Mouse (Mus musculus) heart, embryonic 13.5 days (tissue): ENCODE results near the gene Aebp1. TPM values are rescaled to one million over a fixed set of nuclear protein-coding genes. Genes with fewer than 3 reads are reported as not detected.
A peak's percentile ranks its signal among the peaks of the same experiment; 100 is the strongest.

Experiments used
- ATAC-seq: fragments of 200-750 bp; cut with Nextera tagmentation; 2 replicates; pipeline ENCODE4 v1.8.0; 2017; ENCODE audit warnings: moderate TSS enrichment; ENCODE audit not compliant: insufficient number of reproducible peaks, low FRiP score, low TSS enrichment; ENCODE audit errors: extremely low read depth
- H3K27ac ChIP-seq: fragments of 300-500 bp; sonication (generic); replicated peaks from 2 replicates; pipeline ENCODE4 v1.5.1; 2015; ENCODE audit warnings: moderate library complexity, mild to moderate bottlenecking, inconsistent platforms
- H3K27me3 ChIP-seq: fragments of 300-500 bp; sonication (generic); replicated peaks from 2 replicates; pipeline ENCODE4 v1.6.1; 2015; ENCODE audit warnings: mild to moderate bottlenecking, inconsistent platforms
- H3K36me3 ChIP-seq: fragments of 300-500 bp; sonication (generic); 2 replicates; pipeline ENCODE4 v1.6.1; 2015; ENCODE audit warnings: mild to moderate bottlenecking, inconsistent platforms
- H3K4me1 ChIP-seq: fragments of 300-500 bp; sonication (generic); 2 replicates; pipeline ENCODE4 v1.6.1; 2015; ENCODE audit warnings: inconsistent platforms
- H3K4me2 ChIP-seq: fragments of 300-500 bp; sonication (generic); 2 replicates; pipeline ENCODE4 v1.6.1; 2015; ENCODE audit warnings: inconsistent platforms, mild to moderate bottlenecking, moderate library complexity
- H3K4me3 ChIP-seq: fragments of 300-500 bp; sonication (generic); 2 replicates; pipeline ENCODE4 v1.5.1; 2015; ENCODE audit warnings: moderate library complexity, mild to moderate bottlenecking, inconsistent platforms
- H3K9ac ChIP-seq: fragments of 300-500 bp; sonication (generic); 2 replicates; pipeline ENCODE4 v1.6.1; 2015; ENCODE audit warnings: inconsistent platforms, mild to moderate bottlenecking, moderate library complexity
- H3K9me3 ChIP-seq: fragments of 300-500 bp; sonication (generic); 2 replicates; pipeline ENCODE4 v1.6.1; 2016; ENCODE audit warnings: inconsistent platforms
- WGBS: fragments of 180-500 bp; shearing (Covaris S2); methylation state at CpG from one replicate; pipeline ENCODE4 v1.1.7; 2015; ENCODE audit warnings: mixed read lengths; 5-methylcytosine and 5-hydroxymethylcytosine counted together
- polyA plus RNA-seq: library from polyadenylated mRNA; unstranded; fragments of >200 nt; fragmentation: Nextera tagmentation; extraction: Ambion mirVana; gene quantifications from 2 replicates; pipeline ENCODE4 v1.2.1, GENCODE M21; 2015

Aebp1 gene
- polyA plus RNA-seq, 1 experiment from 2014 or later = 36.1 TPM

DNA sequence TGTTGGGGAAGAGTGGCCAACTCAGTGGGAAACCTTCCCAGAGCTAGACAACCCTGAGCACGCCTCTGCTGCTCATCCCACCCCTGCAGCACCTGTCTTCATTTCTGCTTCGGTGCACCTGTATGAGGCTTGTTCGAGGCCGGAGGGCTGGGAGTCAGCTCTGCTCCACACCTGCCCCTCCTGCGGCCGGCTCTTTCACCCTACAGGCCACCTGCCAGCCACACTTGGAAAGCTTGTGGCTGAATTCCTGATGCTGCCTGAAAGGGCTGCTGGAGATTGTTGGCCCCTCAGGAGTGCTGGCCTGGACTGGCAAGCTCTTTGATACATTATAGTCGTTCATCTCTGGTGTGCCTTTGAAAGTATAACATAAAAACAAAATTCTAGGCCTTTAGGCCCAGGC is 21.4 kb upstream of the Aebp1 start:
- H3K27ac ChIP-seq = no peak overlapping the region
- no peak for ATAC-seq
- no peak overlapping the region for H3K4me2 ChIP-seq
- H3K9ac ChIP-seq = no peak overlapping the region
- WGBS = 80% methylated on average over 7 of the region's 7 CpGs
- no peak overlapping the region for H3K4me3 ChIP-seq
- peaks cover 1% of the 10 kb centered on the region; the same call in 1 of the 2 replicates for H3K36me3 ChIP-seq
- H3K4me1 ChIP-seq = peaks cover 14% of the 10 kb centered on the region
- H3K27me3 ChIP-seq = no peaks in the 10 kb centered on the region
- H3K9me3 ChIP-seq = peaks cover 10% of the 10 kb centered on the region; the same call in 1 of the 2 replicates

DNA sequence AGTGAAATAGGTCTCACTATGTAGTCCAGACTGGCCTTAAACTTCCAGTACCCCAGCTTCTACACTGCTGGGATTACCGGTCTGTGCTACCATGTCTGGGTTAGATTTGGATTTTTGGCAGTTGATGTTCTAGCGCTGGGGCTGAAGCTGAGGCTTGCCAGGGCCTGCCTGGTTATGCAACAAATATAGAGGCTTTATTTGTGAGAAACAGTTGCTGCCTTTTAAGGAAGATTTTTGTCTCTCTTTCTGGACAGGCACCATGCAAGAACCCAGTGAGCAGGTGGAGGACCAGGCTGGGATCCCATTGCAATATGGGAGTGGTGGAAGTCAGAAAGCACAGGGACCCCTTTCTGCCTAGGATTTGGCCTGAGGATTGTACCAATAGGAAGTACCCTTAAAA is 20.0 kb upstream of the Aebp1 start:
- ATAC-seq = no peak
- H3K9ac ChIP-seq = no peak overlapping the region
- H3K27me3 ChIP-seq = no peaks in the 10 kb centered on the region
- no peak overlapping the region for H3K4me2 ChIP-seq
- no peak overlapping the region for H3K27ac ChIP-seq
- peaks cover 10% of the 10 kb centered on the region; the same call in 1 of the 2 replicates for H3K9me3 ChIP-seq
- peaks cover 13% of the 10 kb centered on the region for H3K4me1 ChIP-seq
- 95% methylated on average over 2 of the region's 2 CpGs for WGBS
- no peaks in the 10 kb centered on the region for H3K36me3 ChIP-seq
- no peak overlapping the region for H3K4me3 ChIP-seq

DNA sequence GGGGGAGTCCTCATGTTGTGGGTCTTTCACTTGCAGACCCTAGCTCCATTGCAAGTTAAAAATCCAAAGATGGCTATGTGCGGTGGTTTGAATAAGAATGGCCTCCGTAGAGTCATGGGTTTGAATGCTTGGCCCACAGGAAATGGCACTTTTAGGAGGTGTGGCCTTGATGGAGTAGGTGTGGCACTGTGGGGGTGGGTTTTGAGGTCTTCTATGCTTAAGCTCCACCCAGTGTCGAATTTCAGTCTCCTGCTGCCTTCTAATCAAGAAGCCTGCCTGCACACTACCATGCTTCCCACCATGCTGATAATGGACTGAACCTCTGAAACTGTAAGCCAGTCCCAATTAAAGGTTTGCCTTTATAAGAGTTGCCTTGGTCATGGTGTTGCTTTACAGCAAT is 18.6 kb upstream of the Aebp1 start:
- H3K4me1 ChIP-seq = peaks cover 12% of the 10 kb centered on the region
- 71% methylated on average over 3 of the region's 3 CpGs for WGBS
- no peak overlapping the region for H3K27ac ChIP-seq
- no peaks in the 10 kb centered on the region for H3K36me3 ChIP-seq
- H3K4me2 ChIP-seq = no peak overlapping the region
- no peak for ATAC-seq
- no peak overlapping the region for H3K4me3 ChIP-seq
- H3K27me3 ChIP-seq = no peaks in the 10 kb centered on the region
- no peak overlapping the region for H3K9ac ChIP-seq
- peaks cover 10% of the 10 kb centered on the region; the same call in 1 of the 2 replicates for H3K9me3 ChIP-seq

DNA sequence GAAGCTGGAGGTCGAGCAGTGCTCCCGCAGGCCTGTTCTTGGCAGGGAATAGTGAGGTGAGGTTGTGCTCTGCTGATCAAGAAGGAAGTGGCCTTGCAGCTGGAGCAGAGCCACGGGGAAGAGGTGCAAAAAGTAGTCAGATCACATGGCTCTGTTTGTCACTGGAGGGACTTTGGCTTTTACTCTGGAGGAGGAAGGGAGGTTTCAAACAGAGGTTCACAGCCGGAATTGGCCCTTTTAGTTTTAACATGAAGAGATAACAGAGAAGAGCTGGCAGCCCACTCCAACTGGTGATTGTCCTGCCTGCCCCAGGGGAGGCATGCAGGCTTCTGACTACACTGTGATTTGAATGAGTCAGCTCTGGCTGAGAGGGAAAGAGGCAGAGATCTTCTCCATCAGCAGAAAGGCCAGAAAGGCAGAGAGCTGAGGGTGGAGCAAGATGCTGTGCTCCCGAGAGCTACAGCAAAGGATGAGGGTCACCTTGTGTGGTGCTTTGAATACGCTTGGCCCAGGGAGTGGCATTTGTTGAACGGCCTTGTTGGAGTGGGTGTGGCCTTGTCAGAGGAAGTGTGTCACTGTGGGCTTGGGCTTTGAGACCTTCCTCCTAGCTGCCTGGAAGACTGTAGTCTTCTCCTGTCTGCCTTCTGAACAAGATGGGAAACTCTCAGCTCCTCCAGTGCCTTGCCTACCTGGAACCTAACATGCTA is 15.0 kb upstream of the Aebp1 start:
- 42% methylated on average over 7 of the region's 7 CpGs for WGBS
- no peak; the same call in 1 of the 2 replicates for ATAC-seq
- Histone ChIP-seq H3K9me3 (peaks cover 3% of the 10 kb centered on the region; the same call in 1 of the 2 replicates), H3K9ac (no peak overlapping the region), H3K27ac (peak overlapping the region; percentile 45), H3K36me3 (no peaks in the 10 kb centered on the region), H3K4me2 (no peak overlapping the region), H3K4me1 (peaks cover 38% of the 10 kb centered on the region), H3K4me3 (no peak overlapping the region), H3K27me3 (no peaks in the 10 kb centered on the region)

DNA sequence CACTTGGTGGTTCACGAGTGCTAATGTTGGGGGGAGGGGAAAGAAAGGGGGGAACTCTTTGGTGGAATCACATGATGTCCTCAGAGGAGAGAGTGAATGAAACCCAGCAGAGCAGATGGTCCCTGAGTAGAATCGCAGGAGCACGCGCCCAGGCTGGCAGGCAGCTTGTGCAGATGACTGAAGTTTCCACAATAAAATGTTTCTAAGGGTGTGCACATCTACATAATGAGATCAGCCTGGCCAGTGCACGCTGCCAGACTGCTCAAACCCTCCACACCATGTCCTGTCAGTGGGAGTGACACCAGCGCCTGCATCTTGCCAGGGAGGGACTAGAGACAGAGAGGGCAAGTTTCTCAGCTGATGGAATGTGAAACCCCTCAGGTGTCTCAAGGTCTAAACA is 13.0 kb upstream of the Aebp1 start:
- no peak overlapping the region for H3K9ac ChIP-seq
- H3K27ac ChIP-seq = peak overlapping the region; percentile 36
- H3K4me3 ChIP-seq = no peak overlapping the region
- ATAC-seq = no peak
- H3K36me3 ChIP-seq = no peaks in the 10 kb centered on the region
- no peak overlapping the region for H3K4me2 ChIP-seq
- H3K4me1 ChIP-seq = peaks cover 47% of the 10 kb centered on the region
- no peaks in the 10 kb centered on the region for H3K9me3 ChIP-seq
- WGBS = 48% methylated on average over 6 of the region's 6 CpGs
- H3K27me3 ChIP-seq = no peaks in the 10 kb centered on the region

DNA sequence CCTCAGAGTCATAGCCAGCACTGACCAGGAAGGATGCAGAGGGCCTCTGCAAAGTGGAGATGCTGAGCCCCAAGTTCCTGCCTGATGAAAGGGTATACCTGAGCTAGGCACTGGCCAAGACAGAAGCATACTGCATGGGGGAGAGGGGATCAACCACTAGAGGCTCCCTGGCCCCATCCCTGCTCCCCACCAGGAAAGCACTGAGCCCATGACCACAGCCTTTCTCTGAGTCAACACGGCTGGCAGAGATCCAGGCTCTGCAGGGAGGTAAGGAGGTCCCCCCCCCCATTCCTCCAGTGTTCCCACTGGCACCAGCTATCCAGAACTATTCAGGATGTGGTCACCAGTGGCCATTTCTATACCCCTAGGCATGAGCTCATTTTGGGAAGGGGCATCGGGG is 12.4 kb upstream of the Aebp1 start:
- H3K9ac ChIP-seq = no peak overlapping the region
- no peaks in the 10 kb centered on the region for H3K9me3 ChIP-seq
- peak overlapping the region; percentile 36; the same call in 1 of the 2 replicates for H3K27ac ChIP-seq
- no peak overlapping the region for H3K4me2 ChIP-seq
- H3K4me1 ChIP-seq = peaks cover 47% of the 10 kb centered on the region
- no peaks in the 10 kb centered on the region for H3K27me3 ChIP-seq
- no peak overlapping the region for H3K4me3 ChIP-seq
- H3K36me3 ChIP-seq = no peaks in the 10 kb centered on the region
- peak; percentile 28; the same call in 1 of the 2 replicates for ATAC-seq
- 72% methylated on average over 2 of the region's 2 CpGs for WGBS

DNA sequence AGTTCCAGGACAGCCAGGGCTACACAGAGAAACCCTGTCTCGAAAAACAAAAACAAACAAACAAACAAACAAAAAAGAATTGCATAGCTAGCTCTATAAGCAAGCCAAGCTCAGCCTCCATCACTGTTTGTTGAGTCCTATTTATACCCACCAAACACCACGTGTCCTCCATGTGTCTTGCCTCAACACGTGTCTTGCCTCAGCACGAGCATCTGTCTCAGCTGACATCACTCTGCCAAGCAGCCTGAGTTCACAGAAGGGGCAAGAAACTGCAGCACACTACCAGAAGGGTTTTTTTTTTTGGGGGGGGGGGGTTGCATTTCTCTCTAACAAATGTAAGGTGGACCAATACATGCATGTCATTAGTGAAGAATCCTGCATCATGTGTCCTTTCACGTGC is 11.3 kb upstream of the Aebp1 start:
- ATAC-seq = no peak
- 47% methylated on average over 5 of the region's 5 CpGs for WGBS
- Histone ChIP-seq H3K36me3 (no peaks in the 10 kb centered on the region), H3K9ac (no peak overlapping the region), H3K4me2 (no peak overlapping the region), H3K9me3 (no peaks in the 10 kb centered on the region), H3K4me3 (no peak overlapping the region), H3K27me3 (no peaks in the 10 kb centered on the region), H3K27ac (no peak overlapping the region), H3K4me1 (peaks cover 48% of the 10 kb centered on the region)

DNA sequence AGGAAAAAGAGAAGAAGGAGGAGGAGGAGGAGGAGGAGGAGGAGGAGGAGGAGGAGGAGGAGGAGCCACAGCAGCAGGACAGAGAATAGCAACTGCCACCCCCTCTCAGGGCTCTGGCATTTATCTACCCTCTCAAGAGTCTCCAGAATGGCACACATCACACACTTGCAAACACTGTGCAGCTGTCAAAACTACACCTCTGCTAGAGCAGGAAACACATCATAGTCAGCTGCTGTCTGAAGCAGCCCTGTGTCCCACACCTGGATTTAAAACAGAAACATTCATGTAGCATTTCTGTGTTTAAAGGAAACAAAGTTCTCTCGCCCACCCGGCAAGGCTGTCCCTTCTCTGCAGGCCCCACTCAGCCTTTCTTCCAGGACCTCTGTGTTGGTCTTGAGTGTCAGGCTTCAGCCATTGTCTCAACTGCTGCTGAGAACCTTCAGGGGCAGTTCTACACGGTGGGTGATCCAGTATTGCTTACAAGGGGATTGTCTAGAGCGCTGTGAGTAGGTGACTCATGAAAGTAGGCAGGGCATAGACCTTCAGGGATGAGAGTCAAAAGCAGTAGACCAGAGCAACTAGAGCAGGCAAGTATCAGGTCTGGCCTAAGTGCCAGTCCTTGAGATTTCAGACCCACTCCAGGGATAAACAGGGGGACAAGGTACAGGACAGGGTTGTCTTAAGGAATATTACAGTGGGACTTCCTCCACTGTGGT is 10.6 kb upstream of the Aebp1 start:
- Histone ChIP-seq H3K4me2 (no peak overlapping the region), H3K27me3 (no peaks in the 10 kb centered on the region), H3K9ac (0 out of 2 replicates have a peak overlapping the region, but pooled peaks have one; percentile 28), H3K4me3 (no peak overlapping the region), H3K4me1 (peaks cover 54% of the 10 kb centered on the region), H3K36me3 (no peaks in the 10 kb centered on the region), H3K9me3 (no peaks in the 10 kb centered on the region), H3K27ac (peak overlapping the region; percentile 74)
- 40% methylated on average over 4 of the region's 4 CpGs for WGBS
- ATAC-seq = no peak; the same call in 1 of the 2 replicates

DNA sequence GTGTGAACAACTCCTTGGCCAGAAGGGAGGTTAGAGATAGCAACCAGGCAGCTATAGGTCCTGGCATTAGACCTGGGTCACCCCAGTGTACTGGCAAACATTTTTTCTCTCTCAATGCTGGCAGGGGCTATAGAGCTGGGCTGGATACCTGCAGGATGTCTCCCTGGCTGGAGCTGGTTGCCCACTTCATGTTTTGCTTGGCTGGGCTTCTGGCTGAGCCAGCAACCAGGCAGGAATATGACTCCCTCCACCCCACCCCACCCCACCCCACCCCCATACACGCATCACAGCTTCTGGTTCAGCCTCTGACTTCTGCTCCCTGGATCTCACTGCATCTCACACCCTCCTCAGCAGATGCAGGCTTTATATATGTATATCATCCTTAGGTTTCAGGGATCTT is 9.4 kb upstream of the Aebp1 start:
- H3K4me2 ChIP-seq = no peak overlapping the region
- no peaks in the 10 kb centered on the region for H3K9me3 ChIP-seq
- H3K9ac ChIP-seq = no peak overlapping the region
- H3K27me3 ChIP-seq = no peaks in the 10 kb centered on the region
- no peak for ATAC-seq
- no peak overlapping the region for H3K27ac ChIP-seq
- H3K4me3 ChIP-seq = no peak overlapping the region
- 30% methylated on average over 1 of the region's 1 CpGs for WGBS
- H3K36me3 ChIP-seq = no peaks in the 10 kb centered on the region
- H3K4me1 ChIP-seq = peaks cover 53% of the 10 kb centered on the region

DNA sequence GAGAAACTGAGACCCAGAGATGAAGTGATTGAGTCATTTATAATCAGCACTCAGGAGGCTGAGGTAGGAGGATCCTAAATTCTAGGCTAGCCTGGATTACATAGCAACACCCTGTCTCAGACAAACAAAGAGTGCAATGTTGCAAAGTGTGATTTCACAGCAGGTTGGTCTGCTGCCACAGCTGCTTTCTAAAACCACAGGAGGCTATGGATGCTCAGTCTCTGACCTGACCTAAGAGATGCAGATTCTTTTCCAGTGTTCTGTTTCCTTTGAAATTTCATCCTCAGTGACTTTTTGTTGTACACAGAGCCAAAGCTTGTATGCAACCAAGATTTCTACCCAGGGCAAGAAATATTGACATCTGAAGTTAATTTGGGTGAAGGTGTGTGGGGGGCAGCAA is 6.3 kb upstream of the Aebp1 start:
- Histone ChIP-seq H3K27ac (0 out of 2 replicates have a peak overlapping the region, but pooled peaks have one; percentile 10), H3K9me3 (no peaks in the 10 kb centered on the region)

DNA sequence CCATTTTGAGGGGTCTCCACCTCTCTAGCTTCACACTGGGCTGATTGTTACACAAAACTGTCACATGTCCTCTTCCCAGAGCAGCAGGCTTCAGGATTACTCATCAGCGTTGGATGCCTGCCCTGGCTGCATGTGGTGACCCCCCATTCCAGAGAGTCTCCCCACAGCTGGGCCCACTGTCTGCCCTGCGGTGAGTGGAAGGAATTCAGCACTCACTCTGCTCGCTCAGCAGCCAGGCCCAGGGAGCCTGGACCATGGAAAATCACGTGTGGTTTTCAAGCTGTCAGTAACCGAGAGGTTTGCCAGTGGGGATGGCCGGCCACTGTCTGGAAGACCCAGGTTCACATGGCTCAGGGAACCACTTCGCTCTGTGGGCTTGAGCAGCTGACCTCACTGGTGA is 5.8 kb upstream of the Aebp1 start:
- Histone ChIP-seq H3K4me2 (no peak overlapping the region), H3K27me3 (peaks cover 11% of the 10 kb centered on the region; the same call in 1 of the 2 replicates)
- ATAC-seq = no peak

More for the DNA sequence above, 6.3 kb upstream of the Aebp1 start:
- no peak for ATAC-seq
- H3K4me3 ChIP-seq = no peak overlapping the region
- no peak overlapping the region for H3K4me2 ChIP-seq
- H3K9ac ChIP-seq = no peak overlapping the region
- H3K36me3 ChIP-seq = no peaks in the 10 kb centered on the region
- peaks cover 9% of the 10 kb centered on the region; the same call in 1 of the 2 replicates for H3K27me3 ChIP-seq
- peaks cover 39% of the 10 kb centered on the region for H3K4me1 ChIP-seq

More for the DNA sequence above, 5.8 kb upstream of the Aebp1 start:
- peaks cover 40% of the 10 kb centered on the region for H3K4me1 ChIP-seq
- no peak overlapping the region for H3K4me3 ChIP-seq
- WGBS = 29% methylated on average over 7 of the region's 7 CpGs
- no peaks in the 10 kb centered on the region for H3K36me3 ChIP-seq
- H3K27ac ChIP-seq = peak overlapping the region; percentile 46; the same call in 1 of the 2 replicates
- H3K9ac ChIP-seq = no peak overlapping the region
- H3K9me3 ChIP-seq = no peaks in the 10 kb centered on the region
